Mouse (Mus musculus): Measurements from ENCODE around the gene Gm20388.

Gm20388 gene

GRCm38 (mm10) chr8:122197342-122197741 is 2286.7 kb downstream of the Gm20388 start:
- no peak for DNase-seq (ENCODE audit: low spot score in 2 of 2)

- DNase-seq (ENCODE audit: low spot score in 2 of 2) = no peak
These were observed 2287.9 kb downstream of the Gm20388 start for GRCm38 (mm10) chr8:122198378-122199025.

- DNase-seq (ENCODE audit: low spot score in 2 of 2) = no peak
These were observed 2288.6 kb downstream of the Gm20388 start for GRCm38 (mm10) chr8:122199191-122199590.

- no peak for DNase-seq (ENCODE audit: low spot score in 2 of 2)
These were observed 2289.2 kb downstream of the Gm20388 start for GRCm38 (mm10) chr8:122199841-122200240.

GRCm38 (mm10) chr8:122211591-122211990 is 2300.9 kb downstream of the Gm20388 start:
- DNase-seq (ENCODE audit: low spot score in 2 of 2) = no peak

GRCm38 (mm10) chr8:122215630-122216029 is 2305.0 kb downstream of the Gm20388 start:
- DNase-seq (ENCODE audit: low spot score in 2 of 2) = no peak

GRCm38 (mm10) chr8:122216433-122216832 is 2305.8 kb downstream of the Gm20388 start:
- DNase-seq (ENCODE audit: low spot score in 2 of 2) = no peak

- DNase-seq (ENCODE audit: low spot score in 2 of 2) = no peak
These were observed 2307.0 kb downstream of the Gm20388 start for GRCm38 (mm10) chr8:122217456-122218177.

GRCm38 (mm10) chr8:122223976-122224649 is 2313.5 kb downstream of the Gm20388 start:
- DNase-seq (ENCODE audit: low spot score in 2 of 2) = peak in 1 of 2 experiments; percentile 52

- peak in 1 of 2 experiments; percentile 46 for DNase-seq (ENCODE audit: low spot score in 2 of 2)
These were observed 2314.0 kb downstream of the Gm20388 start for GRCm38 (mm10) chr8:122224650-122225022.

- no peak for DNase-seq (ENCODE audit: low spot score in 2 of 2)
These were observed 2314.8 kb downstream of the Gm20388 start for GRCm38 (mm10) chr8:122225446-122225845.

GRCm38 (mm10) chr8:122227345-122227744 is 2316.7 kb downstream of the Gm20388 start:
- DNase-seq (ENCODE audit: low spot score in 2 of 2) = no peak

GRCm38 (mm10) chr8:122228792-122229575 is 2318.3 kb downstream of the Gm20388 start:
- no peak for DNase-seq (ENCODE audit: low spot score in 2 of 2)

GRCm38 (mm10) chr8:122229819-122230711 is 2319.4 kb downstream of the Gm20388 start:
- DNase-seq (ENCODE audit: low spot score in 2 of 2) = no peak

- DNase-seq (ENCODE audit: low spot score in 2 of 2) = peak; percentile 53 to 78
These were observed 2320.2 kb downstream of the Gm20388 start for GRCm38 (mm10) chr8:122230712-122231337.

GRCm38 (mm10) chr8:122234055-122234454 is 2323.4 kb downstream of the Gm20388 start:
- DNase-seq (ENCODE audit: low spot score in 2 of 2) = no peak

- no peak for DNase-seq (ENCODE audit: low spot score in 2 of 2)
These were observed 2325.9 kb downstream of the Gm20388 start for GRCm38 (mm10) chr8:122236521-122236920.

- DNase-seq (ENCODE audit: low spot score in 2 of 2) = no peak
These were observed 2327.6 kb downstream of the Gm20388 start for GRCm38 (mm10) chr8:122238225-122238624.

- DNase-seq (ENCODE audit: low spot score in 2 of 2) = no peak
These were observed 2328.1 kb downstream of the Gm20388 start for GRCm38 (mm10) chr8:122238731-122239130.

- DNase-seq (ENCODE audit: low spot score in 2 of 2) = no peak
These were observed 2329.8 kb downstream of the Gm20388 start for GRCm38 (mm10) chr8:122240241-122241026.
